Mouse (Mus musculus): ENCODE measurements around the gene Gm37240. TPM values are rescaled to one million over a fixed set of nuclear protein-coding genes. Genes with fewer than 3 reads are reported as not detected.

The Gm37240 gene
- polyA plus RNA-seq, 1 experiment = 1.0 TPM

GRCm38 (mm10) chr3:84505193-84505592 is 1382.1 kb downstream of the Gm37240 start:
- no peak overlapping the region for H3K4me3 ChIP-seq (replicated peaks; ENCODE audit: control insufficient read depth, low read depth, low read length)
- 79% methylated on average over 4 of the region's 4 CpGs for WGBS
- peaks cover 1% of the 10 kb centered on the region; the same call in 1 of the 2 replicates for H3K4me1 ChIP-seq (ENCODE audit: control insufficient read depth, insufficient read depth, low read length)
- TF ChIP-seq POLR2A (IDR thresholded peaks at IDR 0.05; ENCODE audit: borderline replicate concordance, control insufficient read depth, low read depth, low read length) = no peak
- TF ChIP-seq CTCF (IDR thresholded peaks at IDR 0.05; ENCODE audit: control insufficient read depth, insufficient read depth, low read length) = no peak
- H3K27ac ChIP-seq (ENCODE audit: control insufficient read depth, insufficient read depth, low read depth, low read length, poor library complexity) = no peak overlapping the region

- Histone ChIP-seq H3K27ac (ENCODE audit: control insufficient read depth, insufficient read depth, low read depth, low read length, poor library complexity) (no peak overlapping the region), H3K4me3 (replicated peaks; ENCODE audit: control insufficient read depth, low read depth, low read length) (no peak overlapping the region), H3K4me1 (ENCODE audit: control insufficient read depth, insufficient read depth, low read length) (peaks cover 1% of the 10 kb centered on the region; the same call in 1 of the 2 replicates)
- TF ChIP-seq CTCF (IDR thresholded peaks at IDR 0.05; ENCODE audit: control insufficient read depth, insufficient read depth, low read length) = no peak
- TF ChIP-seq POLR2A (IDR thresholded peaks at IDR 0.05; ENCODE audit: borderline replicate concordance, control insufficient read depth, low read depth, low read length) = no peak
- 15% methylated on average over 8 of the region's 8 CpGs for WGBS
These were observed 1383.0 kb downstream of the Gm37240 start for GRCm38 (mm10) chr3:84504291-84504690.

GRCm38 (mm10) chr3:84502101-84502500 is 1385.2 kb downstream of the Gm37240 start:
- Histone ChIP-seq H3K4me3 (replicated peaks; ENCODE audit: control insufficient read depth, low read depth, low read length) (no peak overlapping the region), H3K27ac (ENCODE audit: control insufficient read depth, insufficient read depth, low read depth, low read length, poor library complexity) (no peak overlapping the region), H3K4me1 (ENCODE audit: control insufficient read depth, insufficient read depth, low read length) (peaks cover 1% of the 10 kb centered on the region; the same call in 1 of the 2 replicates)
- no peak for TF ChIP-seq CTCF (IDR thresholded peaks at IDR 0.05; ENCODE audit: control insufficient read depth, insufficient read depth, low read length)
- WGBS = 85% methylated on average over 2 of the region's 2 CpGs

GRCm38 (mm10) chr3:84500491-84500890 is 1386.8 kb downstream of the Gm37240 start:
- WGBS = 87% methylated on average over 10 of the region's 10 CpGs
- H3K4me3 ChIP-seq (replicated peaks; ENCODE audit: control insufficient read depth, low read depth, low read length) = no peak overlapping the region
- peaks cover 1% of the 10 kb centered on the region; the same call in 1 of the 2 replicates for H3K4me1 ChIP-seq (ENCODE audit: control insufficient read depth, insufficient read depth, low read length)
- no peak for TF ChIP-seq POLR2A (IDR thresholded peaks at IDR 0.05; ENCODE audit: borderline replicate concordance, control insufficient read depth, low read depth, low read length)
- no peak for TF ChIP-seq CTCF (IDR thresholded peaks at IDR 0.05; ENCODE audit: control insufficient read depth, insufficient read depth, low read length)
- no peak overlapping the region for H3K27ac ChIP-seq (ENCODE audit: control insufficient read depth, insufficient read depth, low read depth, low read length, poor library complexity)

GRCm38 (mm10) chr3:84497718-84498117 is 1389.6 kb downstream of the Gm37240 start:
- Histone ChIP-seq H3K27ac (ENCODE audit: control insufficient read depth, insufficient read depth, low read depth, low read length, poor library complexity) (no peak overlapping the region), H3K4me1 (ENCODE audit: control insufficient read depth, insufficient read depth, low read length) (no peaks in the 10 kb centered on the region; the same call in 1 of the 2 replicates), H3K4me3 (replicated peaks; ENCODE audit: control insufficient read depth, low read depth, low read length) (no peak overlapping the region)
- TF ChIP-seq CTCF (IDR thresholded peaks at IDR 0.05; ENCODE audit: control insufficient read depth, insufficient read depth, low read length) (no peak), POLR2A (IDR thresholded peaks at IDR 0.05; ENCODE audit: borderline replicate concordance, control insufficient read depth, low read depth, low read length) (no peak)
- 87% methylated on average over 11 of the region's 11 CpGs for WGBS

- no peak overlapping the region for H3K27ac ChIP-seq (ENCODE audit: control insufficient read depth, insufficient read depth, low read depth, low read length, poor library complexity)
- TF ChIP-seq CTCF (IDR thresholded peaks at IDR 0.05; ENCODE audit: control insufficient read depth, insufficient read depth, low read length) = no peak
- WGBS = 63% methylated on average over 8 of the region's 8 CpGs
- no peak overlapping the region for H3K4me3 ChIP-seq (replicated peaks; ENCODE audit: control insufficient read depth, low read depth, low read length)
- peaks cover 2% of the 10 kb centered on the region for H3K4me1 ChIP-seq (ENCODE audit: control insufficient read depth, insufficient read depth, low read length)
These were observed 1394.7 kb downstream of the Gm37240 start for GRCm38 (mm10) chr3:84492657-84493056.

- TF ChIP-seq CTCF (IDR thresholded peaks at IDR 0.05; ENCODE audit: control insufficient read depth, insufficient read depth, low read length) = no peak
- TF ChIP-seq POLR2A (IDR thresholded peaks at IDR 0.05; ENCODE audit: borderline replicate concordance, control insufficient read depth, low read depth, low read length) = no peak
- peaks cover 2% of the 10 kb centered on the region for H3K4me1 ChIP-seq (ENCODE audit: control insufficient read depth, insufficient read depth, low read length)
- H3K4me3 ChIP-seq (replicated peaks; ENCODE audit: control insufficient read depth, low read depth, low read length) = no peak overlapping the region
- WGBS = 7% methylated on average over 4 of the region's 4 CpGs
- H3K27ac ChIP-seq (ENCODE audit: control insufficient read depth, insufficient read depth, low read depth, low read length, poor library complexity) = no peak overlapping the region
These were observed 1395.2 kb downstream of the Gm37240 start for GRCm38 (mm10) chr3:84492148-84492547.

GRCm38 (mm10) chr3:84488716-84489115 is 1398.6 kb downstream of the Gm37240 start:
- 72% methylated on average over 6 of the region's 6 CpGs for WGBS
- Histone ChIP-seq H3K4me1 (ENCODE audit: control insufficient read depth, insufficient read depth, low read length) (peaks cover 2% of the 10 kb centered on the region), H3K4me3 (replicated peaks; ENCODE audit: control insufficient read depth, low read depth, low read length) (no peak overlapping the region), H3K27ac (ENCODE audit: control insufficient read depth, insufficient read depth, low read depth, low read length, poor library complexity) (no peak overlapping the region)
- TF ChIP-seq POLR2A (IDR thresholded peaks at IDR 0.05; ENCODE audit: borderline replicate concordance, control insufficient read depth, low read depth, low read length) = no peak
- TF ChIP-seq CTCF (IDR thresholded peaks at IDR 0.05; ENCODE audit: control insufficient read depth, insufficient read depth, low read length) = no peak

- Histone ChIP-seq H3K4me3 (replicated peaks; ENCODE audit: control insufficient read depth, low read depth, low read length) (no peak overlapping the region), H3K4me1 (ENCODE audit: control insufficient read depth, insufficient read depth, low read length) (no peaks in the 10 kb centered on the region), H3K27ac (ENCODE audit: control insufficient read depth, insufficient read depth, low read depth, low read length, poor library complexity) (no peak overlapping the region)
- WGBS = 85% methylated on average over 3 of the region's 3 CpGs
- no peak for TF ChIP-seq CTCF (IDR thresholded peaks at IDR 0.05; ENCODE audit: control insufficient read depth, insufficient read depth, low read length)
- TF ChIP-seq POLR2A (IDR thresholded peaks at IDR 0.05; ENCODE audit: borderline replicate concordance, control insufficient read depth, low read depth, low read length) = no peak
These were observed 1402.4 kb downstream of the Gm37240 start for GRCm38 (mm10) chr3:84484891-84485290.
